8 mouse cellular contexts compared by ENCODE assay signal in genomic region chr17:69383201-69383940, GRCm38 (mm10). TPM values are rescaled to one million over a fixed set of nuclear protein-coding genes. Genes with fewer than 3 reads are reported as not detected.
A peak's percentile ranks its signal among the peaks of the same experiment; 100 is the strongest.
DNase-seq lines count a peak whose midpoint lies in the region; ATAC-seq and TF ChIP-seq lines count a peak whose summit lies in the region.

No protein-coding gene starts in this region.

- DNase-seq in adipocyte (ENCODE audit: low spot score) = peak; percentile 65
- DNase-seq in cerebellum, postnatal 4 days (ENCODE audit: low spot score in 2 of 2) = peak; percentile 60 to 78
- DNase-seq in gastrocnemius, adult 2 months = peak; percentile 89
- peak; percentile 93 for DNase-seq in hindbrain, postnatal 0 days (ENCODE audit: low spot score)
- peak; percentile 76 to 79 for DNase-seq in left cerebral cortex, adult 2 months (ENCODE audit: extremely low spot score in 1 of 2, low spot score in 2 of 2)
- peak; percentile 83 to 92 for DNase-seq in lung, postnatal 4 days
- DNase-seq in retina, postnatal 7 days (ENCODE audit: low read depth, low spot score) = peak; percentile 73
- peak; percentile 88 for DNase-seq in thymus, postnatal 4 days

- peaks cover 18% of the 10 kb centered on the region; the same call in 1 of the 2 replicates for H3K36me3 ChIP-seq in hindbrain, postnatal 0 days (ENCODE audit: insufficient read depth, low read length)

- H3K4me3 ChIP-seq in gastrocnemius, adult 2 months = peak overlapping the region; percentile 99
- H3K4me3 ChIP-seq in hindbrain, postnatal 0 days (ENCODE audit: low read length) = peak overlapping the region; percentile 84
- H3K4me3 ChIP-seq in left cerebral cortex, adult 2 months = peak overlapping the region; percentile 95

- peak overlapping the region; percentile 98 for H3K9ac ChIP-seq in hindbrain, postnatal 0 days (replicated peaks; ENCODE audit: low read length)

- H3K4me2 ChIP-seq in hindbrain, postnatal 0 days (ENCODE audit: low read depth, low read length) = peak overlapping the region; percentile 85

- TF ChIP-seq CTCF in gastrocnemius, adult 2 months (IDR thresholded peaks at IDR 0.05) = no peak
- no peak for TF ChIP-seq CTCF in hindbrain, postnatal 0 days (IDR thresholded peaks at IDR 0.05; ENCODE audit: low read depth)
- no peak; the same call in 1 of the 2 replicates for TF ChIP-seq CTCF in left cerebral cortex, adult 2 months (IDR thresholded peaks at IDR 0.05)

- intact Hi-C loops in gastrocnemius, adult 2 months (cut with DNase I) = loop anchor here (2.0 kb wide), 1 partner anchor 33 kb away; no protein-coding TSS in a partner anchor
- intact Hi-C loops in left cerebral cortex, adult 2 months (cut with DNase I) = loop anchor here (2.0 to 5.0 kb wide), 2 partner anchors 33 to 226 kb away; no protein-coding TSS in a partner anchor

- no peaks in the 10 kb centered on the region for H3K27me3 ChIP-seq in hindbrain, postnatal 0 days (ENCODE audit: insufficient read depth, low read length)

- H3K4me1 ChIP-seq in hindbrain, postnatal 0 days (ENCODE audit: insufficient read depth, low read length) = no peaks in the 10 kb centered on the region

- WGBS in hindbrain, postnatal 0 days = under 1% methylated on average over 63 of the region's 128 CpGs

- H3K9me3 ChIP-seq in hindbrain, postnatal 0 days (ENCODE audit: low read length) = no peaks in the 10 kb centered on the region

- peak overlapping the region; percentile 96 for H3K27ac ChIP-seq in gastrocnemius, adult 2 months
- peak overlapping the region; percentile 100 for H3K27ac ChIP-seq in hindbrain, postnatal 0 days
- peak overlapping the region; percentile 100 for H3K27ac ChIP-seq in left cerebral cortex, adult 2 months

- ATAC-seq in hindbrain, postnatal 0 days = peak; percentile 76

RNA-seq across cellular contexts. Expression of gene Zbtb14, which starts 0.5 kb away (rescaled TPM):
- total RNA-seq in gastrocnemius, adult 2 months (2021) = 1 to 10 TPM; 8.3 to 9.1 TPM
- 19.2 and 22.2 TPM in 2 replicates for total RNA-seq in hindbrain, postnatal 0 days (2014; rRNA removed)
- 19.5 and 20.5 TPM in 2 replicates for polyA plus RNA-seq in hindbrain, postnatal 0 days (2015; fragmentation: Nextera tagmentation; extraction: Ambion mirVana)
- 10 to 100 TPM; 22.2 to 25.2 TPM for total RNA-seq in left cerebral cortex, adult 2 months (2021)

RNA-seq across cellular contexts. Expression of gene Akain1, which starts 55.8 kb away (rescaled TPM):
- total RNA-seq in gastrocnemius, adult 2 months (2021) = not detected
- 1.4 and 2.3 TPM in 2 replicates for total RNA-seq in hindbrain, postnatal 0 days (2014; rRNA removed)
- 1.9 and 2.3 TPM in 2 replicates for polyA plus RNA-seq in hindbrain, postnatal 0 days (2015; fragmentation: Nextera tagmentation; extraction: Ambion mirVana)
- 1 to 10 TPM; 5.1 to 6.0 TPM for total RNA-seq in left cerebral cortex, adult 2 months (2021)

Comparison
In these comparisons a context has a peak if more than half of its experiments do, and no peak if none do; other contexts are left out.
1. Peak in every context shown above with its lines: DNase-seq, ATAC-seq, H3K4me3 ChIP-seq and H3K27ac ChIP-seq.